23 mouse cellular contexts compared by ENCODE assay signal in the genomic region with DNA sequence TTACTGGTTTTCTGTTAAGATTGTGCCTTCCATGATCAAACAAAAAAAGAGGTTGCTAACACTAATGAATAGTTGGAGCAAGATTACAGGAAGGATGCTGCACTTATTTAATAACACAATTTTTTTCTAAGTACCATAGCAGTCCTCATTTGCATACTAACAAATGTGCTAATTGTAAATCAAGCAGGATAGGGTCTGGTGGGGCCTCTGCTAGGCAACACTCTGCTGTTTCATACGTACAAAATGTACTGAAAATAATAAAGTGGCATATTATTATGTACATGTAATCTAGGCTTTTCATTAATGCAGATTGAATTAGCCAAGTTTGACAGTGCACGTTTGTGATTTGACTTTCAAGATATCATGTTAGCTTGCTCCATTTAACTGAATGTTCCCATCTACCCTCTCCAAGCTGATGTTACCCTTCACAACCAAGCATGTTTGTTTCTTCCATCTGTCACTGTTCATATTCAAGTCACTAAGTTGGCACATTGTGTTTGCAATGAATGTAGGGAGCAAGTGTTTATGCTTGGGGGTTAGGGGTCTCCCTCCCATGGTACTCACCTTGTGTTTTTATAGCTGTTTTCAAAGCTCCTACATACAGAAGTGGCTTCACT. TPM values are rescaled to one million over a fixed set of nuclear protein-coding genes. Genes with fewer than 3 reads are reported as not detected.
"Had no signal": no experiment of that assay in that cellular context is flagged by ENCODE, and none has a peak within 500 bp of the region (broad histone marks: within the 10 kb centered on the region; RNA-seq: fewer than 3 reads in every experiment).

No protein-coding gene starts in this region.

- H3K9me3 ChIP-seq: midbrain, embryonic 10.5 days; midbrain, embryonic 12.5 days; neural tube, embryonic 13.5 days; neural tube, embryonic 15.5 days had no signal

- H3K4me2 ChIP-seq: lung, embryonic 14.5 days; midbrain, embryonic 12.5 days; neural tube, embryonic 13.5 days; neural tube, embryonic 15.5 days had no signal

- H3K27ac ChIP-seq: midbrain, embryonic 10.5 days; midbrain, embryonic 12.5 days; neural tube, embryonic 13.5 days; neural tube, embryonic 15.5 days had no signal

- H3K4me3 ChIP-seq: midbrain, embryonic 10.5 days; midbrain, embryonic 12.5 days; myocyte; neural tube, embryonic 13.5 days; neural tube, embryonic 15.5 days had no signal

- ATAC-seq: midbrain, embryonic 16.5 days had no signal

- H3K36me3 ChIP-seq: midbrain, embryonic 10.5 days; midbrain, embryonic 12.5 days; neural tube, embryonic 13.5 days; neural tube, embryonic 15.5 days had no signal

- H3K9ac ChIP-seq: lung, embryonic 14.5 days; midbrain, embryonic 12.5 days; neural tube, embryonic 13.5 days; neural tube, embryonic 15.5 days had no signal

- H3K27me3 ChIP-seq: midbrain, embryonic 12.5 days; neural tube, embryonic 13.5 days; neural tube, embryonic 15.5 days had no signal

- DNase-seq: lung, adult 18-20 months; lung, embryonic 14.5 days; lung, postnatal 10 days; lung, postnatal 4 days; midbrain, embryonic 14.5 days; retina, postnatal 1 day; right cerebral cortex, adult 18-20 months; thymus, adult 18-20 months; thymus, postnatal 14 days; thymus, postnatal 36 days had no signal

- H3K4me1 ChIP-seq: midbrain, embryonic 10.5 days; midbrain, embryonic 12.5 days; neural tube, embryonic 13.5 days; neural tube, embryonic 15.5 days had no signal

RNA-seq across cellular contexts. Expression of gene Olfr1324, which starts 0.5 kb away (rescaled TPM):
- polyA plus RNA-seq: liver, embryonic 16.5 days; lung, embryonic 14.5 days; lung, embryonic 16.5 days; midbrain, embryonic 10.5 days; midbrain, embryonic 12.5 days; midbrain, embryonic 14.5 days; midbrain, embryonic 16.5 days; myocyte; neural tube, embryonic 11.5 days; neural tube, embryonic 13.5 days; neural tube, embryonic 15.5 days; spleen, adult 2 months; stomach, embryonic 14.5 days; stomach, embryonic 16.5 days; thymus, postnatal 0 days had no signal
